Mouse (Mus musculus) spleen, postnatal 4 days (tissue): ENCODE measurements around the gene Xpo6.

Experiments
- DNase-seq, 2 experiments: peaks; one replicate each; pipeline ENCODE4 v3.0.0; 2022; ENCODE audit warnings: low spot score in 2 of 2

Gene Xpo6

DNA sequence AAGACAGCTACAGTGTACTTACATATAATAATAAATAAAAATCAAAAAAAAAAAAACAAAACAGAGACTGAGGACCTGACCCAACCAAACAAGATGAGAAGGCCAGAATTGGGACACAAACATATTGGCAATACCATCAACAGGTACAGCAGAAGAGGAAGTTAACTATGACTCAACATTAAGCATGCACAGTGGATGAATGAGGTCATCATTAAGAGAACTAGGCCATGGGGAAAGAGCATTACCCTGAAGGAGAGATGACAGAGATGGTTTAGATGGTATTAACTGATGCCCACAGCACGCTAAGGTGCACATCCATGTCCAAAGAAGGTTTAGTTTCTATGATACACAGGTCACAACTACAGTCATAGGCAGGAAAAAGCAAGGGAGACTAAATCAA lies 6.1 kb downstream of the Xpo6 start:
- no peak for DNase-seq

DNA sequence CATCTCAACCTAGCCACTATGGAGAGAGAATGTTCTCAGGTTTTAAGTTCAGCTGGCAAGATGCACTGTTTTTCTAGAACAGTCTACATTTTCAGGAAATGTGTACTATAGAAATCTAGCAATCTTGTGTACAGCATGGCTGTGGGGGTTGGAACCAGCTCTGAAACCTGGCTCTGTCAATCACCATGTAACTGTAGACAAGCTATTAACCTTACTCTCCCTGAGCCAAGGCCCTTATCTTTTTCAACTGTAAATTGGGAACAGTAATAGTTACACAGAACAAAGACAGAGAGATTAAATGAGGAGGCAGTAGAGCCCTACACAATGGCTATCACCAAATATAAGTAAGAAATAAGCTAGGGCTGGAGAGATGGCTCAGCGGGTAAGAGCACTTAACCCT lies 8.8 kb downstream of the Xpo6 start:
- DNase-seq: no peak

DNA sequence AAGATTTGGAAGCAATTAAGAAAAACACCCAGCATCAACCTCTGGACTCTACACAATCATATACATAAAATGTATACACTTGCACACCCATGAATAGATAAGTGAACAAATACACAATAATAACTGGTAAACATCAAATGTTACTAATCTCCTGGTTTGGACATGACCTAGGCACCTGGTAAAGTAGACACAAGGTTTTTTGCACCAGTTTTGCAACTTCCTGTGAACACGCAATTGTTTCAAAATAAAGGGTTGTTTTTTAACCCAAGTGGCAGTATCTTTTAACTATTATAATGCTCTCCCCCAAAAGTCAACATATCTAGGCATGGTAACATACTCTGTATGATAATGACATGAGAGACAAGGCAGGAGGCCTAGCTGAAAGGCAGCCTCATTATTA lies 10.8 kb downstream of the Xpo6 start:
- no peak for DNase-seq

DNA sequence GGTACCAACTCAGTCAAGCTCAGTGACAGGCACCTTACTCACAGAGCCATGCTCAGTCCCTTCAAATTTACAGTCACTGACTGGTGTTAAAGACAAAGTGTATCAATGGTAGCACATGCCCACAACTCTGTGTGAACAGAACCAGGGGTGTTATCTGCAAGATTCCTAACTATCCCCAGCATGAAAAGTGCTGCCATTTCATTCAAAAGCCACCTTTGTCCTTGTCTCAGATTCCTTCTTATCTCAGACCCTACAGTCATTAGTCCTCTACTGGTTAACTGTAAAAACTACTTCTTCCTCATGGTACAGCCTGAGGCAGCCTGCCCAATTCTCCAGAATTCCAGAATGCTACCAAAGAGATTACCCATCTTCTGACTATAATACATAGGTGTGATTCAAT lies 14.3 kb downstream of the Xpo6 start:
- no peak for DNase-seq

DNA sequence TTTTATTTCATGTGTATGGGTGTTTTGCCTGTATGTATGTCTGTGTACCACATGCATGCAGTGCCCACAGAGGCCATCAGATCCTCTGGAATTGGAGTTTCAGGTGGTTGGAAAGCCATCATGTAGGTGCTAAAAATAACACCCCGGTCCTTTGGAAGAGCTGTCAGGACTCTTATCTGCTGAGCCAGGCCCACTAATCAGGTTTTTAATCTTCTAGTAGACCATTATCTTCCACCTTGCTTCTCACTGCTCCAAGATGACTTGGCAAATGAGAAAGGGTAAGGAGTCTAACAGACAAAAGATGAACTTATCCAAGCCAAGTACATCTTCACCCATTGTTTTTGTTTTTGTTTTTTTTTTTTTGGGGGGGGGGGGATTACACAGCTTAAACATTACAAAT lies 16.7 kb downstream of the Xpo6 start:
- no peak for DNase-seq

DNA sequence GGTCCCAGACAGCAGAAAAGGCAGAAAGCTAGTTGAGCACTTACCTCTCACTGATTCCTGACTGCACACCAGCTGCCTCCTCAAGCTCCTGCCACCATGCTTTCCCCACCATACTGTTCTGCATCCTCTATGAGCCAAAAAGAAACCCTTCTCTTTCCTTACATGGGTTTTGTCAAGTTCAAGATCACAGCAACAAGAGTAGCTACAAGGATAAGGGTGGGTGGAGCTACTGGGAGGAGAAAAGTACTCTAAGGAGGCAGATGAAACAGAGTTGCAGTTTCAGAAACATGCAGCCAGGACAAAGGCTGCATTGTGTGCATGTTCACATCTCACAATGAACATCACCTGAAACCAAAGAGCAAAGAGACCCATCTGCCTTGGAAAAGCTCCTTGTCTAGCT lies 18.8 kb downstream of the Xpo6 start:
- no peak for DNase-seq

DNA sequence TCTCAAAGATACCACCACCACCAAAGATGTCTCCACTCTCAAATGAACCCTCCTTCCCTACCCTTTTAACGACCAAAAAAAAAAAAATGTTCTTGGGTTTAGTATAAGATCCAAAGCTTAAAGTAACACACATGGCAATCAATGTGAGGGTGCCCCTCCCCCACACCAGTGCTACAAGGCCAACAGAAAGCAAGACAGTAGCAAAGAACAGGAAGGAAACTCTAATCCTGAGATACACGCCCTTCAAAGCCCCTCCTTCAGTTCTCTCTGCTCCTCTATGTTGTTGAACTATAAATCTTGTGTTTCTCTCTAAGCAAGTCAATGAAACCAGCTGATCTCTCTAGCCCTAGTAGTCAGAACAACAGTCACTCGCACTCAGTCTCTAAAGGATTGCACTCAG lies 19.3 kb downstream of the Xpo6 start:
- peak in 1 of 2 experiments; percentile 42 for DNase-seq

DNA sequence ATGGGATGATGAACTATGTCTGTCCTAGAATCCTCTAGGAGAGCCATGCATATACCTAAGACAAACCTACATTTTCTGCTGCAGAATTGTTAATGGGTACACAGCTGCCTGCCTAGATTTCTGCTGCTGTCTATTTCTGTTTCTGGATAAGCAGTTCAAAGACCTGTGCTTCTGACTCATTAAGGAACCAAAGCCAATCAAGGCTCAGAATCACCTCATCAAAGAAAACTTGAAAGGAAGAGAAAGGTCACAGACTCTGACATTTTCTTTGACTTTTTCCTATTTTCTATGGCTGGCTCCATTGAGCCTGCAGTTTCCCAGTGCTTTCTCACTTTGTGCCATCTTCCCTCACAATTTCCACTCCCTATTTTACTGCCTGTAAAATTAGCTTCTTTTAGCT lies 21.5 kb downstream of the Xpo6 start:
- no peak for DNase-seq

DNA sequence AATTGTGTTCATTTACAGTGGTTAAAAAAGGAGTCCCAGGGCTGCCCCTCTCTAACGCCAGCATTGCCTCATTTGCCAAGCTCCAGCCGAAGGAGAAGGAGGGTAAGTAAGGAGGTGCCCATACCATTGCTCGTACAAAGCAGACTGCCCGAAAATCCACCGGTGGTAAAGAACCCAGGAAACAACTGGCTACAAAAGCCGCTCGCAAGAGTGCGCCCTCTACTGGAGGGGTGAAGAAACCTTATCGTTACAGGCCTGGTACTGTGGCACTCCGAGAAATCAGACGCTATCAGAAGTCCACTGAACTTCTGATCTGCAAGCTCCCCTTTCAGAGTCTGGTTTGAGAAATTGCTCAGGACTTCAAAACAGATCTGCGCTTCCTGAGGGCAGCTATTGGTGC lies 24.3 kb downstream of the Xpo6 start:
- no peak for DNase-seq

DNA sequence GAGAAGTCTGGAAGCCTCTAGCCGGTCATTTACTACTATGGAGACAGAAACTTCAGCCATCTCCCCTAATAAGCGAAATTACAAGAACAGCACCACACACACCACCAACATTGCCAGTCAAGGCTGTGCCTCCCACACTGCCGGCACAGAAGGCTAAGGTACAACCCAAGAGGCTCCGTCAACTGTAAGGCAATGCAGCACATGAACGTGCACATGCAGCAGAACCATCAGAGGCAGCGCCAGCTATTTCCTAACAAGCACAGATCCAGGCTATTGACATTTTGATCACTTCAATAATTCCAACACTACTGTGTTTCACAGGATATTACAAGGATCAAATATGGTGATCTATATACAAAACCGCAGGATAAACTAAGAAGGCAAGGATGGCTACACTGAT lies 24.8 kb downstream of the Xpo6 start:
- DNase-seq: no peak

DNA sequence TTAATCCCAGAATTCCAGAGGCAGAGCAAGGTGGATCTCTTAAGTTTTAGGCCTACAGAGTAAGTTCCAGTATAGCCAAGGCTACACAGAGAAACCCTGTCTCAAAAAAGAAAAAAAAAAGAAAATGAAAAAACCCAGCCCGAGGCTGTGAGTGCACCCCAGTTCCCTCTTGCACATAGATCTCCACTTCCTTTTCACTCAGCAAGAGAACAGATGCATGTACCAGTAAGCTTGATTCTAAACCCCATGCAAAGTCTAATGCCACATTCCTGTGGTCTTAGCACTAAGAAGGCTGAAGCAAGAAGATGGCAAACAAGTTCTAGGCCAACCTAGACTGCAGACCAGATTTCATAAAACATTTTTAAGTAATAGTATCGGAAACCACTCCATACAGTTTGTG lies 25.4 kb downstream of the Xpo6 start:
- no peak for DNase-seq

DNA sequence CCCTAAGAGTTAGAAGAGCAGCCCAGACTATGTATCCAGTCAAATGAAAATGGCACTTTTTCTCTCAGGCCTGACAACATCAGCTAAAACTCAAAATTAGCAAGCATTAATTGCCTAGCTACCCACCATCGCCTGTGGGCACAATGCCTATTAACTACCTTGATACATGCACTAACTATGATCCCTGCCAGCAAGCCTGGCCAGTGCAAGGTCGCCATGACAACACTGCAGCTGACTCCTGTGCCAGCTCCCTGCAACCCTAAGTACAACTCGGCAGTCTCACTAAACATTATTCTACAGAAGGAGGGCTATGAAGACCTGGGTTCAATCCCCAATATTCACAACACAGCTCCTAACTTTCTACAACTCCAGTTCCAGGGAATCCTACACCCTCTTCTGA lies 28.3 kb downstream of the Xpo6 start:
- DNase-seq: no peak

DNA sequence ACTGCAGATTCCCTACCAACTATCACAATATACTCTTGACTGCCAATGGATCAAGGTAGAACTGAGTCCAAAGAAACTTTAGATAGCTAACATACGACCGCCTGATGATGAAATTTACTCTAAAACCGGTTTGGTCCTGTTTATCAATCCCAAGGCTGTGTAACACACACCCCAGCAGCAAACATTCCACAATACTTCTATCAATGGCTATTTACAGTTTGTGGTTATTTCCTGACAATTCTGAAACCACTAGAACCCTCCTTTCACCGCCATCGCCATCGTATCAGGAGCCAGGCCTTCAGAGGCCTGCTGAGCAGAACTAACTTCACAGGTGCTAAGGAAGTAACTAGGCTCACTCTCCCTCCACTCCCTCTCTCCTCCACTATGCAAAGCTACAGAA lies 31.7 kb downstream of the Xpo6 start:
- DNase-seq: no peak

DNA sequence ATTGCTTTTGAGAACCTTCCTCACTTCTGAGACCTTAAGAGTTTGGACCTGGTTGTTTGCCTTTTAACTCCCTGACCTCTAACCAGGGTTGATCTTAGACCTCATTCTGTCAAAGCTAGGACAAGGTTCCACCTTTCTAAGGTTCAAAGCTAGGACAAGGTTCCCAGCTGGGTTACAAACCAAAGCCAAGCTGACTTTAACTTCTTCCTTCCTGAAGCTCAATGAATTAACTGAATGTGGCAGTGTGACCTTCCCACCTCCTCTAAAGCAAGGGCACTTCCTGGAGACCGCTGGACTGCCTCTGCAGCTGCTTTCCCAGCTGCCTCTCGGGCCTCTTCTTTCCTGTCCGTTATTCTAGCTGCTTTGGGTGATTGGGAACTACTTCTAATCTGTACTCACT lies 32.9 kb downstream of the Xpo6 start:
- no peak for DNase-seq

DNA sequence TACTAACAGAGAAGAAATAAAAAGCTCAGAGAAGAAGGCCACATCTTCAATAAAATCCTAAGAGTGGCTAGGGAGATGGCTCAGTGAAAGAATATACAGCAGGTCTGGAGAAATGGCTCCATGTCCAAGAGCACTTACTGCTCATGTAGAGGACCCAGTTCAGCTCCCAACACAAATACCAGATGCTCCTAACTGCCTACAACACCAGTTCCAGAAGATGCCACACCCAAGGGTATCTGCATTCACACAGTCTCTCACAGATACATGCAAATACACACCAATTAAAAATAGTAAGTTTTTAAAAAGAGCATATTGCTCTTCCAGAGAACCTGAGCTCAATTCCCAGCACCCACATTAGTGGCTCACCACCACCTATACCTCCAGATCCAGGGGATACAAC lies 33.7 kb downstream of the Xpo6 start:
- DNase-seq: no peak

DNA sequence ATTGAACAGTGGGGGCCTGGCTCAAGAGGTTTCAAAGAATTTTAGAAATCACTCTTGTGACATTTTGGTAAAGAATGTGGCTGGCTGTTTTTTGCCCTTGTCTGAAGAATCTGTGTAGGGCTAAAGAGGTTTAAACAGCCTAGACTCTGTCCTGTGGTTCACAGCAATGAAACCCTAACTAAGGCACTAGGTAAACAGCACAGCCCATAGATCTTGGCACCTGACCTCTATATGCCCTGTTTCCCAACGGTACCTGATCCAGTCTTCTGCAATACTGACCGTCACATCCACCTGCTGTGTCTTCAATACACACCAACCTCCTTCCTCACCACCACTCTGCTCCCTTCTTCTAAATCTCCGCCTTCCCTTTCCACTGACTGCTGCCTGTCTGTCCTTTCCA lies 42.1 kb downstream of the Xpo6 start:
- no peak for DNase-seq

DNA sequence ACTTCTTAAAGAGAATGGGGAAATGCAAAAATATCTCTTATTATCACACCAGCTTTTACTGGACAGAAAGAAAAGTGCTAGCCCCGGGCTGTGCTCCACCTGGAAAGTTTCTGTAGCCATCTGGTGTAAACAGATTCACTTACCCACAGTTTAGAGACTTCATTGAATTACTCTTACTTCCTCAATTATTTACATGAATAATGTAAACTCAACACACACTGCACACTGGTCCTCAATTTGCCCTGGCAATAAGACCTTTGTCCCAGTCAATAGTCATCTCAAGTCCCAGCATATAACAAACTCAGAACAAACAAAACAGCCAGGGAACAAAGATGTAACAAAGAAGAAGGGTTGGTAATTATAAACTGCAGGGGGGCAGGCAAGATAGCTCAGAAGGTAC lies 44.6 kb downstream of the Xpo6 start:
- no peak for DNase-seq

DNA sequence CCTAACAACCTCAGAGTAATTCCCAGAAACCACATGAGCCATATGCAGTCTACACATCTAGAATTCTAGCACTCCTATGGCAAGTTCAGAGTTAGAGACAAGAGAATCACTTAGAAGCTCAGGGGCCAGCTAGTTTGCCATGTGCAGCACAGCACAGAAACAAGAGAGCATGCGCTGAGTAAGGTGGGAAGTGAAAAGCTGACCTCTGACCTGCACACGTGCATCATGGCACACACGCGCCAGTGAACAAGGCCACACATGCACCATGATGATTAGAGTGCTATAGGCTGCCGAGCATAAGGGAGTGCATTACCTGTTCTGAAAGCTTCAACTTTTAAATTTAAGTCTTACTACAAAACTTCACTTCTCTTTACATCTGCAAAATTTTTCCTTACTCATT lies 45.6 kb downstream of the Xpo6 start:
- no peak for DNase-seq

DNA sequence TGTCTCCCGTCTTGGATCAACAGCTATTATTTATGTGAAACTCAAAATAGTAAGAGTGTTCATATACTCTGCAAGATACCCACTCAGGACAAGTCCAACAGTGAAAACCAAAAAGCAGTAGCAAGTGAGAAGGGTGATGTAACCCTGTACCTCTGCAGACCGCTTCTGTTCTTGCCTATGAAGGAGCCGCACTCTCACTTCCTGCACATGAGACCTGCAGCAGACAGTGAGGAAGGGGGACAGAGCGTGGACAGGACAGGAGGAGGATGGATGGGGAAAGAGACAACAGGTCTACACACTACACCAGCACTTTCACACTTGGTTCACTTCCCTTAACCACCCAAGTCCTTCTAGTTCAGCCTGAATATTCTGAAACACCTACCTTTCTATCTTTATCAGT lies 48.0 kb downstream of the Xpo6 start:
- no peak for DNase-seq

DNA sequence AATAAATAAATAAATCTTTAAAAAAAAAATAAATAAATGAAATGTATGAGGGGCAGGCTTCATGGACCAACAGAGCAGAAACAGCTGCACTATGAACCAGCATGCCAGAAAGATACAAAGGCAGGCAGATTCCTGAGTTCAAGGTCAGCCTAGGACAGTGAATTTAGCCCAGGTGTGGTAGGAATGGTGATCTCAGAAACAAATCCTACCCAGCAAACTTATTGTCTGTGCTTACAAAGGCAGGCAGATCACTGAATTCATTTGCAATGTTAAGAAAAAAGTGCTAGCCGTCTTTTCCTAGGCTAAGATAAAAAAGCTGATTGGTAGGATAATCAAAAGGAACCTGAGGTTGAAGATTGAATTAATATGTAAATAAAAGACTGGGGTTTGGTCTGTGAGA lies 54.1 kb downstream of the Xpo6 start:
- DNase-seq: no peak

DNA sequence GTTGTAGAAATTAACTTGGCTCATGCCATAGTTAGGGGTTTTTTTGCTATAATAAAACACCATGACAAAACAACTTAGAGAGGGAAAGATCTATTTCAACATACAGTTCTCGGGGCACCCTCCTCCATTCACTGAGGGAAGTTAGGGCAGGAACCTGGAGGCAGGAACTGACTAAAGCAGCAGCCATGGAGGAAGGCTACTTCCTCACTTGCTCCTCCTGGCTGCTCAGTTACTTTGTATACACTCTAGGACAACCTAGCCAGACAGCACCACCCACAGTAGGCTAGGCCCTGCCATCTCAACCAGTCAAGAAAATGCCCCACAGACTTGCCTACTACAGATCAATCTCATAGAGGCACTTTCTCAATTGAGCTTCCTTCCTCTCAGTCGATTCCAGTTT lies 55.9 kb downstream of the Xpo6 start:
- no peak for DNase-seq

DNA sequence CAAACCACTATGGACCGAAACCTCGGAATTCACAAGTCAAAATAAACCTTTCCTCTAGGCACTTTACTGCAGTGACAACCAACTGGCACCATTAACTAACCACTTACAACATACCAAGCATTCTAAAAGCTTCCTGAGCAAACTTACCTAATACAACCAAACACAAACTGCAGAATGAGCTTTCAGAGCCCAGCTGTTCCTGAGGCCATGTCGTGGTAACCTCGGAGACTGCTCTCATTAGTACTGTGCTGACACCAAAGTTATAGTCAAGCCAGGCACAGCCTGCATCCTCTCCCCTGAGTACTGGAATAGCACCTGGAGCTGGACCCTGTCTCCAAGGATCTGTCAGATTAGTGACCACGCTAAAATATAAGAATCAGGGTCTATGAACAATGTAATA lies 62.5 kb downstream of the Xpo6 start:
- no peak for DNase-seq

DNA sequence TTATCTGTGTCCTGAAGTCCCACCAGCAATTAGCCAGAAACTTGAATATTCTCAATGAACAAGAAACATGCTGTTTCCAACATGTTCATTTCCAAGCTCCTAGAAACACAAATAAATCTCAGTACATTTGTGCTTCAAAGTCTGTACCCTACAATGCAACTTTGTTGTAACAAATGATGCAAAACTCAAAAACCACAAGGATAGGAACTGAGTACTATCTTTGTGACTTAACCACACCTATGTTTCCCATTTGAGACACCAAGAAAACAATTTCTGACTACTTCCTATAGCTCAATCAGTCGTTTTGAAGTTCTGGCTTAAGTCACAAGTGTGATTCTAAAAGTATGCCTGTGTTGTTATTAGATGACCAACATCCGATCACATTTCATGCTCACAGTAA lies 64.9 kb downstream of the Xpo6 start:
- no peak for DNase-seq

DNA sequence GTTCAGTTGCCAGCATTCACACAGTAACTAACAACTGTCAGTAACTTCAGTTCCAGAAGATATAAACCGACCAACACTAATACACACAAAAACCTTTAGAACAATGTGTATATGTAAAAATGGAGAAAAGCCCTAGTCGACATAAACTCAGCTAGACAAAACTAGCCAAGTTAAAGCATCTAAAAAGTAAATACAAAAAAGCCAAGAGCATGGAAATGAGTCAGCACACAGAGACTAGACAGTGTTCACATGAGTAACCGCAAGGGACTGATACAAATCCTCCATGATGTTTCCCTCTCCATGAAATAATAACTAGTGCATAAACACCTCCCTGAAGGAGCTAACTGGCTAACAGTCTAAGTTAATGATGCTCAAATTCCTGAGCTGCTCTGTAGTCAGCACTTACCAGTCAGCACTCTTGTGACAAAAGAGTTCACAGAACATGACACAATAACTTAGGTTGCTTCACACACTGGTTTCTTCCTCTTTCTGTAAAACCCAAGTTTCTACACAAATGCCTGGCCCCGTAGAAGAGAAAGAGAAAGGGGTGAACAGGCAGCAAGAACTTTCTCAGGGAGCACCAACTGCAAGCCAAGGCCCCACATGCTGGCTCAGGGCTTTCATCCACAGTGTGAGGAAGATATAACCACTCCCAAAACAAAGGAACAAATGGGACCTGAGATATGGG lies 65.5 kb downstream of the Xpo6 start:
- no peak for DNase-seq

DNA sequence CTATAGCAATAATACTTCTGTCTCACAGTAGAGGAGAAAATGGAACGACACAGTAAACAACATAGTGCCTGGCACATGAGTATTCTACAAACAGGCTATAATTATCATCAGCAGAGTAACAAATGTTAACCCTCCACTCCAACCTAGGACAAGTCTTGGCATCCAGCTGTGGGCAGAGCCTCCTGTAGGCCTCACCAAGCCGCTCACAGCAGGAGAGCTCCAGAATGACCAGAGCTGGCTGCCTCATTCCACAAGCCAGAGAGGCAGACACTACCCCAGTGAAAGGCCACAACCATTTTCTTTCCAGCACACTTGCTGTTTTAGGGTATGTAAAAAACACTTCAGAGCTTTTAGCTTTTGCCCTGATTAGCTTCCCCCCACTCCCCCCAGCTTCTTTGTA lies 72.6 kb downstream of the Xpo6 start:
- no peak for DNase-seq
